Mouse (Mus musculus): Measurements from ENCODE around the gene Vwa8. TPM values are rescaled to one million over a fixed set of nuclear protein-coding genes. Genes with fewer than 3 reads are reported as not detected.

The Vwa8 gene
- polyA plus RNA-seq, 1 experiment from 2014 or later: 8.0 TPM

DNA sequence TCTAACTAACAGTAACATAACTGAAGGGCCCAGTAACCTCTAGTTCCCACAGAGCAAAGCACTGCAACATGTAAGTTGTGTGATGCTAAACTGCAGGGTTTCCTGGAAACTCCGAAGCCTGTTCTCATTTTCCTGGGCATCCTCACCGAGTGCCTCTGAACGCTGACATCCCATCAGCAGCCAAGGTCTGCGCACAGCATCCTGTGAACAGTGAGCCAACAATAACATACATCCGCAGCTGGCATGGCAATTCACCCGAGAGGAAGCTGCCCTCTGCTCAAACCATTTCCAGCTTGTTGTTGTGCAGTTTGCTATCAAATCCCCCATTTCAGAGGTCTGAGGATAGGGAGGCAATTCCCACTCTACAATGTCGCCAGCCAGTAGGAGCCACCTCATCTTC lies 334.4 kb downstream of the Vwa8 start:
- 94% methylated on average over 7 of the region's 7 CpGs for WGBS

DNA sequence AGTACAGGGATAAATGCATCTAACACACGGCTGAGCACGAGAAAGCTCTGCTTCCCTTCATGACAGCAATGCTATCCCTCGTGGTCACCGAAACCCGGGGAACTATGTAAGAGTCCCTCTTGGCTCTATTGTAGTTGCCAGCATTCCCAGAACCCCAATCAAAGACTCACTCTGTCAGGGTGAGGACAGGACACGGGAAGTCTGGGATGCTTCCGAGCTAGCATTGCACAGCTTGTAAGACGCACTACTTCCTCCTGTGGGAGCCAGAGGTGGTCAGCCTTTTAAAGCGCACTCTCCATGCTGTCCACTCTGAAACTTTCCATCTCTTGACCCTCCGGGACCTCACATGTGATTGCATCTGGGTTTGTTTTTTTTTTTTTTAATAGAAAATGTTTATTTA lies 335.2 kb downstream of the Vwa8 start:
- 84% methylated on average over 10 of the region's 10 CpGs for WGBS
- H3K36me3 ChIP-seq (ENCODE audit: control insufficient read depth, insufficient read depth, low read length): no peaks in the 10 kb centered on the region
- no peak for DNase-seq

More for the DNA sequence above, 334.4 kb downstream of the Vwa8 start:
- ATAC-seq (ENCODE audit: low FRiP score, low TSS enrichment) (no peak), DNase-seq (no peak)
- H3K4me3 ChIP-seq (replicated peaks; ENCODE audit: low read depth, low read length): no peak overlapping the region
- no peaks in the 10 kb centered on the region for H3K27me3 ChIP-seq (ENCODE audit: control insufficient read depth, insufficient read depth, low read length)
- H3K9ac ChIP-seq (replicated peaks; ENCODE audit: low read length): no peak overlapping the region
- no peaks in the 10 kb centered on the region for H3K9me3 ChIP-seq (ENCODE audit: control insufficient read depth, low read length)
- H3K4me2 ChIP-seq (ENCODE audit: low read length): no peak overlapping the region
- H3K27ac ChIP-seq (replicated peaks; ENCODE audit: low read depth, low read length): no peak overlapping the region
- H3K4me1 ChIP-seq (ENCODE audit: control insufficient read depth, insufficient read depth, low read length): peaks cover 5% of the 10 kb centered on the region; the same call in 1 of the 2 replicates
- H3K36me3 ChIP-seq (ENCODE audit: control insufficient read depth, insufficient read depth, low read length): no peaks in the 10 kb centered on the region

DNA sequence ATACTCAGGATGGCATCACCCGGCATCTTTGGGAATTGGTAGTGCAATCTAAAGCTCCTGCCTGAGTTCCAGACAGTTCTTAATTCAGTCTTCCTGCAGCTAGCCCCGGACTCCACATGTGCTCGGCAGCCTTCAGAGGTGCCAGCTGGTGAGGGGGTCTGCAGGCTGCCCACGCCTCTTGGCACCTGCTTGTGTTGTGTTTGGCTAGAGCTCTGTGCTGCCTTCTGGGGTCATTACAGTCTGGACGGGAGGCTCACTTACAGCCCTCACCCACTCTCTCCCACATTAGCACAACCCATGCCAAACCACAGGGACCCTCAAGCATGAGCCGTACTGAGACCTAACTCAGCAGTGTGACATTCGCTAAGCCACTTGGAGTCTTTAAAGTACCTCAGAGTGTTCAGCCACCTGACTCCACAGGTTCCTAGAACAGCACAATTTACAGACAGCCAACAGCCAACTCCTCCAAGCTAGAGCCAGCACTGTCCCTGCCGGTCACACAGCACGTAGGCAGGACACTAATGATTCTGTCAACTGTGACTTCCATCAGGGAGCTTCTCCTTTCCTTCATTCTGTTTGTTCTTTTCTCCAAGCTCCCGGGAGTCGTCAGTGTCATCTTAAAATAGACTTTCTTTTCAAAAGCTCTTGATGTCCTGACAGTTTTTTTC lies 336.3 kb downstream of the Vwa8 start:
- H3K36me3 ChIP-seq (ENCODE audit: control insufficient read depth, insufficient read depth, low read length): no peaks in the 10 kb centered on the region
- no peak overlapping the region for H3K9ac ChIP-seq (replicated peaks; ENCODE audit: low read length)
- 52% methylated on average over 11 of the region's 11 CpGs for WGBS
- ATAC-seq (ENCODE audit: low FRiP score, low TSS enrichment): no peak
- no peak overlapping the region for H3K27ac ChIP-seq (replicated peaks; ENCODE audit: low read depth, low read length)
- no peak overlapping the region for H3K4me2 ChIP-seq (ENCODE audit: low read length)
- H3K4me1 ChIP-seq (ENCODE audit: control insufficient read depth, insufficient read depth, low read length): peaks cover 5% of the 10 kb centered on the region; the same call in 1 of the 2 replicates
- H3K9me3 ChIP-seq (ENCODE audit: control insufficient read depth, low read length): no peaks in the 10 kb centered on the region
- H3K4me3 ChIP-seq (replicated peaks; ENCODE audit: low read depth, low read length): no peak overlapping the region
- DNase-seq: peak; percentile 7
- H3K27me3 ChIP-seq (ENCODE audit: control insufficient read depth, insufficient read depth, low read length): no peaks in the 10 kb centered on the region

More for the DNA sequence above, 335.2 kb downstream of the Vwa8 start:
- ATAC-seq (ENCODE audit: low FRiP score, low TSS enrichment): no peak
- no peak overlapping the region for H3K4me3 ChIP-seq (replicated peaks; ENCODE audit: low read depth, low read length)
- no peak overlapping the region for H3K4me2 ChIP-seq (ENCODE audit: low read length)
- H3K9me3 ChIP-seq (ENCODE audit: control insufficient read depth, low read length): no peaks in the 10 kb centered on the region
- H3K4me1 ChIP-seq (ENCODE audit: control insufficient read depth, insufficient read depth, low read length): peaks cover 5% of the 10 kb centered on the region; the same call in 1 of the 2 replicates
- no peak overlapping the region for H3K27ac ChIP-seq (replicated peaks; ENCODE audit: low read depth, low read length)
- no peak overlapping the region for H3K9ac ChIP-seq (replicated peaks; ENCODE audit: low read length)
- H3K27me3 ChIP-seq (ENCODE audit: control insufficient read depth, insufficient read depth, low read length): no peaks in the 10 kb centered on the region

DNA sequence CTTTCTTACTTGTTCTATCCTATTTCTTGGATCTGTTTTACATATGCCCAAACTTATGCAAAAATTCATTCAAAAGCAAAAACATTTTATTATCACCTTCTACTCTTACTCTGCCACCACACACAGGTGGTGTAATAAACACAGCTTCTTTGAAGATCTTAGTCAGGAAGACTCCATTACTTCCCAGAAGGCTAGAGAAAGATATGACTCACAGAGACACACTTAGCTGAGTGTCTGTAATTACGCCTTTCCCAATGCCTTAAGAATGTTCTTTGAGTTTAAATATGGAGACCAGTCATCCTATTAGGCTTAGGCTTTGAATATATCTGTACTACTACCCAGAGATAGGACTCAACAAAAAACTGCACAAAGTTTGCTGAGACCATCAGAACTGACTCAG lies 338.1 kb downstream of the Vwa8 start:
- Histone ChIP-seq H3K4me2 (ENCODE audit: low read length) (no peak overlapping the region), H3K27ac (replicated peaks; ENCODE audit: low read depth, low read length) (no peak overlapping the region), H3K27me3 (ENCODE audit: control insufficient read depth, insufficient read depth, low read length) (no peaks in the 10 kb centered on the region), H3K4me1 (ENCODE audit: control insufficient read depth, insufficient read depth, low read length) (peaks cover 5% of the 10 kb centered on the region; the same call in 1 of the 2 replicates), H3K9ac (replicated peaks; ENCODE audit: low read length) (no peak overlapping the region), H3K9me3 (ENCODE audit: control insufficient read depth, low read length) (no peaks in the 10 kb centered on the region), H3K36me3 (ENCODE audit: control insufficient read depth, insufficient read depth, low read length) (no peaks in the 10 kb centered on the region), H3K4me3 (replicated peaks; ENCODE audit: low read depth, low read length) (no peak overlapping the region)
- no peak for DNase-seq
- 98% methylated on average over 1 of the region's 1 CpGs for WGBS
- no peak for ATAC-seq (ENCODE audit: low FRiP score, low TSS enrichment)

DNA sequence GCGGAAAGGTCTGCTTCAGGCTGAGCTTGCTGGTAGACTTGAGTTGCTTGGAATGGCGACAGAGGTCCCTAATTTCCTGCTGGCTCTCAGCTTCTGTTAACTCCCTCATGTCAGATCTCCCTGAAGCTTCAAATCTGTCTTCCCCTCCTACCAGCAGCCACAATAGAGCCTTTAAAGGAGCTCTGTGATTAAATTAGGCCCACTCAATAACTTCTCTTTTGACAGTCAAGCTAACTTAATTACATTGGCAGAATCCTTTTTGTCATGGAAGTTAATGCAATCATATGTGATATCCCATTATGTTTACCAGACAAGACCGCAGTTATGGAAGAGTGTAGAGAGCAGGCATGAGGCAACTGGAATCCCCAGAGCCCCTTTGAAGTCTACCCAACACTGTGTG lies 347.9 kb downstream of the Vwa8 start:
- WGBS: 50% methylated on average over 3 of the region's 3 CpGs

DNA sequence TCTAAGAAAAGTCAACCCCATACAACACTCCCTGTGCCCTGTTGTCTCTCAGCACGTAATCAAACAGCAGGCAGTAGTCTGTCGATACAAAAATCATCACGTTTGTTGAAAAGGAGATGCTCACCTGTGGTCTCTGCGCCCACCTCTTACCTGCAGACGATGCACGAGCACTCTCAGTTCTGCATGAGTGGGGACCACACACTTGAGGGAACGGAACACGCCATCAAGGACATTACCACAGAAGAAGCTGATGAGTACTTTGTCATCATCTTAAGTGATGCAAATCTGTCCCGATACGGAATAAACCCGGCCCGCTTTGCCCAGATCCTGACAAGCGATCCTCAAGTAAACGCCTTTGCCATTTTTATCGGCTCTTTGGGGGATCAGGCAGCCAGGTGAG lies 349.2 kb downstream of the Vwa8 start:
- Histone ChIP-seq H3K9ac (replicated peaks; ENCODE audit: low read length) (no peak overlapping the region), H3K9me3 (ENCODE audit: control insufficient read depth, low read length) (no peaks in the 10 kb centered on the region), H3K27ac (replicated peaks; ENCODE audit: low read depth, low read length) (no peak overlapping the region), H3K27me3 (ENCODE audit: control insufficient read depth, insufficient read depth, low read length) (no peaks in the 10 kb centered on the region), H3K36me3 (ENCODE audit: control insufficient read depth, insufficient read depth, low read length) (no peaks in the 10 kb centered on the region), H3K4me1 (ENCODE audit: control insufficient read depth, insufficient read depth, low read length) (peaks cover 11% of the 10 kb centered on the region), H3K4me2 (ENCODE audit: low read length) (no peak overlapping the region), H3K4me3 (replicated peaks; ENCODE audit: low read depth, low read length) (no peak overlapping the region)
- WGBS: 91% methylated on average over 15 of the region's 15 CpGs
- DNase-seq (no peak), ATAC-seq (ENCODE audit: low FRiP score, low TSS enrichment) (no peak)

More for the DNA sequence above, 347.9 kb downstream of the Vwa8 start:
- Histone ChIP-seq H3K4me2 (ENCODE audit: low read length) (no peak overlapping the region), H3K4me1 (ENCODE audit: control insufficient read depth, insufficient read depth, low read length) (peaks cover 7% of the 10 kb centered on the region; the same call in 1 of the 2 replicates), H3K9me3 (ENCODE audit: control insufficient read depth, low read length) (no peaks in the 10 kb centered on the region), H3K27ac (replicated peaks; ENCODE audit: low read depth, low read length) (no peak overlapping the region), H3K9ac (replicated peaks; ENCODE audit: low read length) (no peak overlapping the region), H3K27me3 (ENCODE audit: control insufficient read depth, insufficient read depth, low read length) (no peaks in the 10 kb centered on the region), H3K36me3 (ENCODE audit: control insufficient read depth, insufficient read depth, low read length) (no peaks in the 10 kb centered on the region), H3K4me3 (replicated peaks; ENCODE audit: low read depth, low read length) (no peak overlapping the region)
- DNase-seq: no peak
- ATAC-seq (ENCODE audit: low FRiP score, low TSS enrichment): no peak

DNA sequence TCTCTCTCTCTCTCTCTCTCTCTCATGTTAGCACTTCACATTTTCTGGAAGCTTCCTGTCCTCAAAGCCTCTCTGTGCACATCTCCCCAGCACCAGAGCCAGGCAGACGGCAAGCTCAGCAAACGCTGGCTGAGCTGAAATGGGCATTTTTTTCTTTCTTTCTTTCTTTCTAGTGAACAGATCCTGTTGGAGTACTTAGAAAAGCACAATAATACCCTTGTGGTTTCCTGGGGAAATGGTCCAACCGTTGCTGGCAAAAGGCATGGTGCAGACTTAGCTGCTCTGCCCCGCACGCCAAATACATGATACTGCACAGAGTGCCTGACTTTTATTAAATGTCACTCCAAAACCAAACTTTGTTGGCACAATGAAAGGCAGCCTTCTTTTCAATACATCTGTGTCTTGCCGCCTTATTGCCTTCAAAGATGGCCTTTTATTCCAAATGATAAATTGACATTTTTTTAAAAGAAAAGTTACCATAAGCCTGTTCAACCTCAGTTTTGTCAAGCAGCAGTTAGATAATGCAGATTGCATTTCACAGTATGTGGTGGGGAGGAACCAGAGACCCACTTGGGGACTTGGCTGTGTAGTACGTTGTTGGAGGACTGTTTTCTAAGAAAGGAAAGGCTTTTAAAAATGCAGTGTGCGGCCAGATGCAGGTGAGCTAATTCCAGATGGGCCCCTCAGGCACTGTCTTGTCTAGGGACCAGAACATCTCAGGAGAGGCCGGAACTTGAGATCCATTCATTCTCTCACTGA lies 351.5 kb downstream of the Vwa8 start:
- Histone ChIP-seq H3K4me2 (ENCODE audit: low read length) (no peak overlapping the region), H3K27me3 (ENCODE audit: control insufficient read depth, insufficient read depth, low read length) (no peaks in the 10 kb centered on the region), H3K9me3 (ENCODE audit: control insufficient read depth, low read length) (no peaks in the 10 kb centered on the region), H3K36me3 (ENCODE audit: control insufficient read depth, insufficient read depth, low read length) (no peaks in the 10 kb centered on the region), H3K27ac (replicated peaks; ENCODE audit: low read depth, low read length) (peak overlapping the region; percentile 47), H3K4me3 (replicated peaks; ENCODE audit: low read depth, low read length) (no peak overlapping the region), H3K9ac (replicated peaks; ENCODE audit: low read length) (no peak overlapping the region), H3K4me1 (ENCODE audit: control insufficient read depth, insufficient read depth, low read length) (peaks cover 22% of the 10 kb centered on the region)
- ATAC-seq (ENCODE audit: low FRiP score, low TSS enrichment) (no peak), DNase-seq (peak; percentile 51)
- 43% methylated on average over 9 of the region's 9 CpGs for WGBS

DNA sequence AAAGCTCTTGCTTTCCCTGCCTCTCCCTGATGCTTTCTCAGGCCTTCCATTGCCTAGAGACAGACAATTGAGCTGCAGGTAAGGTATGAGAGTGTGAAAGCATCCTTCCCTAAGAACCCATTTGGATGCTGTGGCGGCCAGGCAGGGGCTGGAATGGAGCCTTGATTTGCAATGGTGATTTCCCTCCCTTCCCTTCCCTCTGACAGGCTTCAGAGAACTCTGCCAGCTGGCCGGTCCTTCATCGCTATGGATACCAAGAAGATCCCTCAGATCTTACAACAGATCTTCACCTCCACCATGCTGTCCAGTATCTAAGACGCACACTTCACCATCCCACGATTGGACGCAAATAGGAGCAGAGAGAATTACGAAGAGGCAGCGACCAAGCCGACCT lies 352.0 kb downstream of the Vwa8 start:
- Histone ChIP-seq H3K9ac (replicated peaks; ENCODE audit: low read length) (no peak overlapping the region), H3K9me3 (ENCODE audit: control insufficient read depth, low read length) (no peaks in the 10 kb centered on the region), H3K27ac (replicated peaks; ENCODE audit: low read depth, low read length) (peak overlapping the region; percentile 47; the same call in 1 of the 2 replicates), H3K4me2 (ENCODE audit: low read length) (no peak overlapping the region), H3K4me3 (replicated peaks; ENCODE audit: low read depth, low read length) (no peak overlapping the region), H3K27me3 (ENCODE audit: control insufficient read depth, insufficient read depth, low read length) (no peaks in the 10 kb centered on the region), H3K4me1 (ENCODE audit: control insufficient read depth, insufficient read depth, low read length) (peaks cover 22% of the 10 kb centered on the region), H3K36me3 (ENCODE audit: control insufficient read depth, insufficient read depth, low read length) (no peaks in the 10 kb centered on the region)
- no peak for ATAC-seq (ENCODE audit: low FRiP score, low TSS enrichment)
- peak; percentile 41 for DNase-seq
- WGBS: 41% methylated on average over 9 of the region's 9 CpGs

All from midbrain, embryonic 14.5 days (tissue).